Mouse (Mus musculus) bone marrow, adult 2 months (tissue): ENCODE measurements around the gene Anxa3. TPM values are rescaled to one million over a fixed set of nuclear protein-coding genes. Genes with fewer than 3 reads are reported as not detected.
A peak's percentile ranks its signal among the peaks of the same experiment; 100 is the strongest.

Experiments used
- H3K27ac ChIP-seq: fragments of 200-500 bp; 2 replicates; pipeline ENCODE4 v1.5.1; 2012; ENCODE audit warnings: low read depth, mild to moderate bottlenecking, control low read depth, inconsistent platforms, low read length; ENCODE audit not compliant: control insufficient read depth, poor library complexity, insufficient read depth
- H3K4me1 ChIP-seq: fragments of 200-500 bp; 2 replicates; pipeline ENCODE4 v1.6.1; 2011; ENCODE audit warnings: low read length; ENCODE audit not compliant: control insufficient read depth, insufficient read depth
- H3K4me3 ChIP-seq: fragments of 200-500 bp; replicated peaks from 2 replicates; pipeline ENCODE3; 2011; ENCODE audit warnings: mild to moderate bottlenecking, low read depth, low read length, control low read depth; ENCODE audit not compliant: control insufficient read depth
- CTCF ChIP-seq: fragments of 200-500 bp; IDR thresholded peaks from 2 replicates; pipeline ENCODE4 v1.5.1; 2011; ENCODE audit warnings: low read length, control low read depth; ENCODE audit not compliant: control insufficient read depth, insufficient read depth
- POLR2A ChIP-seq: fragments of 200-500 bp; IDR thresholded peaks from 2 replicates; pipeline ENCODE4 v1.6.1; 2011; ENCODE audit warnings: low read depth, mild to moderate bottlenecking, control low read depth, low read length, borderline replicate concordance; ENCODE audit not compliant: control insufficient read depth
- WGBS: fragments of 180-500 bp; shearing (Covaris S2); methylation state at CpG from one replicate; pipeline ENCODE4 v1.1.7; 2018; 5-methylcytosine and 5-hydroxymethylcytosine counted together
- polyA plus RNA-seq: library from polyadenylated mRNA; stranded (reverse); fragments of >200 nt; gene quantifications from 2 replicates; pipeline ENCODE4 v1.2.4, GENCODE M21; 2011; ENCODE audit warnings: low replicate concordance; ENCODE audit not compliant: missing spikeins, insufficient read depth, insufficient read length

Anxa3 gene
- polyA plus RNA-seq = 23.5 and 48.0 TPM in 2 replicates

DNA sequence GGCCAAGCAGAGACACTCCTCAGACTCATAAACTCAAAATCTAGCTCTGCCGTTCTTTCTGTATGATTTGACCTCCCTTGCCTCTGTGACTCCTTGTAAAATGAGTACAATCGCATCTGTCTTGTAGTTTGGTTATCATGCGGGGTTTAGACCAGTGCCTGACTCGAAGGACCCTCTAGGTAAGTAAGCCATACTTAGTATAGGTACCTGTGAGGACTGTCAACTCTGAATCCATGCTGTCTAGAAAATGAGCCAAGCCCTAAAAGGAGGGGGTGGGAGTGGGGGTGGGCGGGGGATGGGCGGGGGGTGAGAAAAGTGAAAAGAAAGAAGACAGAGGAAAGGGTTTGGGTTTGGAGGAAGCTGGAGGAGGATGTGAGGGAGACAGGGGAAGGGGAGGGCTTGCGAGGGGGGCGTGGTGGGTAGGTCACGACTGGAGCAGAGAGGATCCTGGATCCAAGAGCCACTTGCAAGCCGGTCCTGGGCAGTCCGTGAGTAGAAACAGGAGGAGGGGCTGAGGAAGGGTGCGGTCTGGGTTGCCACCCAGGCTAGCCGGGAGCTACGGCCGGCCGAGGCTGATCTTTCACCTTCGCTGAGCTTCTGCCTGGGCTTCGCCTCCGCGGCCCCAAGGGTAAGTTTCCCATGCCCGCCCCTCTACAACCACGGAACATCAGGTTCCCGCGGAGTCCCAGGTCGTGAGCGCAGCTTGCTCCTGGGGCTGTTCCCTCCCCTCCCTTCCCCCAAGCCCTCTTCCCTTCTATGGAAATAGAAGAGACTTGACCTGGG is at the start of gene Anxa3:
Anxa3 (plus strand) TSS at position 404 of the 783 bp plus-strand sequence.
- Histone ChIP-seq H3K27ac (peak within 1 kb of the TSS; percentile 90), H3K4me3 (peak within 1 kb of the TSS; percentile 77), H3K4me1 (no peaks in the 10 kb centered on the region)
- TF ChIP-seq CTCF (no peak), POLR2A (peak; percentile 45; the same call in 1 of the 2 replicates)
- WGBS = 6% methylated on average over 25 of the region's 26 CpGs

DNA sequence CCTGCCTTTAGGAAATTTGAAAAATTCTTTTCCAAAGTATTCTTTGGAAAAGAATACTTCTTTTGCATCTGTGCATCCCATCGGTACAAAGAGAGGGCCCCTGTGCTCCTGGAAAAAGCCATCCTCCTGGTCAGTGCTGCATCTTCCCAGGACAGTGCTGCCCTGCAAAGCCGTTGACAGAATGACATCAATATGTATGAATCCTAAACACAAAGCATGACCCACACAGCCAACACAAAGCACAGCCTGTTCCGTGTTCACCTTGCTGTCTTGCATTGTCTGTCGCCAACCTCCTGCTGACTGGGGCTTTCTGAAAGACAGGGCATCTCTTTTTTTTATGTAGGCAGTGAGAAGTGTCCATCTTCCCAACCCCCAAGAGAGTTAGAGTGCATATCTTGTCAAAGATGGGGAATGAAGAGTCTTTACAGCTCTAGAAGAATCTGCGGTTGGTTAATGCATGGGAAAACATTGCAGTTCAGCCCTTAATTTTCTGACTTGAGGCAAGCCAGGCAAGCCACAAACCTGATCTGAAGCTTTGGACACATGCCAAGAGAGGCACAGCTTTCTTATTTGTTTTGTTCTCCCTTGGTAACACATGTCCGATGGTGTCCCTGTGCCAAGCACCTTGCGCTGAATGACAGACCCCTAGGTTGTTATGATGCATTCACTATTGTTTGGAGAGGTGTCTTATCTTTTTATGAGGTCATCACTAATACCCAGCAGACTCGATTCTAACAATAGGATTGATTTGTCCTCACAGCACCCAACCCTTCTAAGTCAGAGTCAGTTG is 45.7 kb upstream of the Anxa3 start:
- no peak for TF ChIP-seq CTCF
- TF ChIP-seq POLR2A = no peak
- Histone ChIP-seq H3K4me3 (no peak overlapping the region), H3K4me1 (no peaks in the 10 kb centered on the region), H3K27ac (no peak overlapping the region)
- WGBS = 73% methylated on average over 8 of the region's 8 CpGs

- TF ChIP-seq POLR2A = no peak
- no peak for TF ChIP-seq CTCF
- 74% methylated on average over 7 of the region's 7 CpGs for WGBS
- H3K27ac ChIP-seq = no peak overlapping the region
- no peaks in the 10 kb centered on the region for H3K4me1 ChIP-seq
- H3K4me3 ChIP-seq = no peak overlapping the region
These were observed 35.5 kb upstream of the Anxa3 start for GRCm38 (mm10) chr5:96757615-96758014.

GRCm38 (mm10) chr5:96762021-96762420 is 31.1 kb upstream of the Anxa3 start:
- Histone ChIP-seq H3K4me1 (no peaks in the 10 kb centered on the region), H3K4me3 (no peak overlapping the region), H3K27ac (no peak overlapping the region)
- 0% methylated on average over 1 of the region's 1 CpGs for WGBS
- no peak for TF ChIP-seq POLR2A
- no peak for TF ChIP-seq CTCF

DNA sequence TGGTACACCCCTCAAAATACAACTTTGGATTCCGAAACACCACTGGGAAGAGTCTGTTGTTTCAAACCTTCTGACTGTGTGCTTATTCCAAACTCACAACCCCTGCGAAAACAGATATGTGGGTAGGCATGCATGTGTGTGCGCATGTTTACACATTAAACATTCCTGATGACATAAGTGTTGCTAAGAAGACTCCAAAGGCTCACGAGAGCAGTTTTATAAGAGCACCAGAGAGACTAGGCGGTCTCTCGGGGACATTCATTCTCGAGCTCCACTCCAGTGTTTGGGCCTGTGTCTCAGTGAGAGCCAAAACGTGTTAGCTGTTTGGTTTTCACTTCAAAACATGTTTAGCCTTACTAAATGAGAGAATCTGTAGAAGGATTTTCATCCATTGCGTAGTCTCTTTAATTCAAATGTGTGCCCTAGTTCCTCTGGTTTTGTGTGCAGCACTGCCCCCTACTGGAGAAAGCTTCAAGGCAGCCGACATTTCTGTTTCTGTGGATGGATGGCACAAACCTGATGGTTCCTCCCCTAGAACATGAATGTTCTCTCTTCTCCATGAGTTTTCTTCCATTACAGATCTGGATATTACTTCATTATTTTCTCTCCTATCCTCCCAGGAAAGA is 24.2 kb upstream of the Anxa3 start:
- TF ChIP-seq POLR2A (no peak), CTCF (peak; percentile 72)
- H3K4me1 ChIP-seq = no peaks in the 10 kb centered on the region
- H3K4me3 ChIP-seq = no peak overlapping the region
- 67% methylated on average over 10 of the region's 10 CpGs for WGBS
- H3K27ac ChIP-seq = no peak overlapping the region

GRCm38 (mm10) chr5:96783506-96784288 is 9.4 kb upstream of the Anxa3 start:
- Histone ChIP-seq H3K4me3 (no peak overlapping the region), H3K4me1 (no peaks in the 10 kb centered on the region; the same call in 1 of the 2 replicates), H3K27ac (no peak overlapping the region)
- WGBS = 60% methylated on average over 14 of the region's 14 CpGs
- TF ChIP-seq CTCF = no peak
- no peak for TF ChIP-seq POLR2A

- no peak overlapping the region for H3K4me3 ChIP-seq
- no peaks in the 10 kb centered on the region; the same call in 1 of the 2 replicates for H3K4me1 ChIP-seq
- no peak overlapping the region for H3K27ac ChIP-seq
- whole genome bisulfite sequencing = 77% methylated on average over 5 of the region's 5 CpGs
- TF ChIP-seq CTCF (no peak), POLR2A (no peak)
These were observed 8.0 kb upstream of the Anxa3 start for GRCm38 (mm10) chr5:96785096-96785495.

GRCm38 (mm10) chr5:96792422-96792821 is 717 bp upstream of the Anxa3 start:
- H3K4me1 ChIP-seq = no peaks in the 10 kb centered on the region
- no peak overlapping the region for H3K27ac ChIP-seq
- no peak for TF ChIP-seq POLR2A
- no peak overlapping the region for H3K4me3 ChIP-seq
- 12% methylated on average over 9 of the region's 9 CpGs for WGBS
